Mouse (Mus musculus) hindbrain, embryonic 10.5 days (tissue): ENCODE measurements around the gene Tmem243. TPM values are rescaled to one million over a fixed set of nuclear protein-coding genes. Genes with fewer than 3 reads are reported as not detected.
A peak's percentile ranks its signal among the peaks of the same experiment; 100 is the strongest.

ENCODE experiments used
- DNase-seq: peaks from one replicate; pipeline ENCODE4 v3.0.0-alpha.2; 2017; ENCODE audit warnings: low spot score
- H3K27ac ChIP-seq: fragments of 300-500 bp; sonication (generic); 2 replicates; pipeline ENCODE4 v1.5.1; 2016; ENCODE audit warnings: mild to moderate bottlenecking, moderate library complexity
- H3K27me3 ChIP-seq: fragments of 300-500 bp; sonication (generic); 2 replicates; pipeline ENCODE4 v1.6.1; 2016; ENCODE audit warnings: mild to moderate bottlenecking; ENCODE audit not compliant: poor library complexity, insufficient read depth, severe bottlenecking
- H3K36me3 ChIP-seq: fragments of 300-500 bp; sonication (generic); 2 replicates; pipeline ENCODE4 v1.6.1; 2016; ENCODE audit warnings: mild to moderate bottlenecking, moderate library complexity
- H3K4me1 ChIP-seq: fragments of 300-500 bp; sonication (generic); replicated peaks from 2 replicates; pipeline ENCODE4 v1.6.1; 2016; ENCODE audit warnings: mild to moderate bottlenecking
- H3K4me3 ChIP-seq: fragments of 300-500 bp; sonication (generic); 2 replicates; pipeline ENCODE4 v1.5.1; 2016; ENCODE audit warnings: mild to moderate bottlenecking, moderate library complexity
- H3K9me3 ChIP-seq: fragments of 300-500 bp; sonication (generic); 2 replicates; pipeline ENCODE4 v1.6.1; 2016; ENCODE audit warnings: mild to moderate bottlenecking, moderate library complexity
- WGBS: fragments of 180-500 bp; shearing (Covaris S2); methylation state at CpG from one replicate; pipeline ENCODE4 v1.1.7; 2016; 5-methylcytosine and 5-hydroxymethylcytosine counted together
- polyA plus RNA-seq: library from polyadenylated mRNA; unstranded; fragments of >200 nt; fragmentation: Nextera tagmentation; extraction: Ambion mirVana; gene quantifications from 2 replicates; pipeline ENCODE4 v1.2.1, GENCODE M21; 2016

The Tmem243 gene
- 23.3 and 24.4 TPM in 2 replicates for polyA plus RNA-seq

GRCm38 (mm10) chr5:9100207-9100848, at the start of gene Tmem243:
Tmem243 (plus strand) TSS chr5:9100668.
- WGBS, result under 1% methylated on average over 59 of the region's 59 CpGs
- Histone ChIP-seq H3K27me3 (peaks cover 12% of the 10 kb centered on the region), H3K9me3 (peaks cover 10% of the 10 kb centered on the region; the same call in 1 of the 2 replicates), H3K4me1 (peaks cover 15% of the 10 kb centered on the region), H3K27ac (peak within 1 kb of the TSS; percentile 91), H3K4me3 (peak within 1 kb of the TSS; percentile 88), H3K36me3 (no peaks in the 10 kb centered on the region)
- DNase-seq, result peak; percentile 92

- peak; percentile 41 for DNase-seq
Observed at GRCm38 (mm10) chr5:9056020-9056660, 44.3 kb upstream of the Tmem243 start.

GRCm38 (mm10) chr5:9057277-9057879, 43.1 kb upstream of the Tmem243 start:
- Histone ChIP-seq H3K27ac (no peak overlapping the region), H3K4me3 (no peak overlapping the region), H3K27me3 (no peaks in the 10 kb centered on the region), H3K9me3 (no peaks in the 10 kb centered on the region), H3K4me1 (no peaks in the 10 kb centered on the region), H3K36me3 (no peaks in the 10 kb centered on the region)
- DNase-seq, result no peak
- 85% methylated on average over 5 of the region's 5 CpGs for WGBS

More at GRCm38 (mm10) chr5:9056020-9056660, 44.3 kb upstream of the Tmem243 start:
- no peaks in the 10 kb centered on the region for H3K27me3 ChIP-seq
- H3K4me1 ChIP-seq, result no peaks in the 10 kb centered on the region
- H3K36me3 ChIP-seq, result no peaks in the 10 kb centered on the region
- H3K4me3 ChIP-seq, result no peak overlapping the region
- WGBS, result 38% methylated on average over 3 of the region's 3 CpGs
- no peak overlapping the region for H3K27ac ChIP-seq
- H3K9me3 ChIP-seq, result no peaks in the 10 kb centered on the region

- Histone ChIP-seq H3K27me3 (no peaks in the 10 kb centered on the region), H3K4me3 (no peak overlapping the region), H3K9me3 (no peaks in the 10 kb centered on the region), H3K27ac (no peak overlapping the region), H3K36me3 (no peaks in the 10 kb centered on the region), H3K4me1 (no peaks in the 10 kb centered on the region)
- WGBS, result 81% methylated on average over 6 of the region's 6 CpGs
- DNase-seq, result no peak
Observed at GRCm38 (mm10) chr5:9059303-9060023, 41.0 kb upstream of the Tmem243 start.

- no peaks in the 10 kb centered on the region for H3K4me1 ChIP-seq
- no peak overlapping the region for H3K4me3 ChIP-seq
- H3K27ac ChIP-seq, result no peak overlapping the region
- 92% methylated on average over 14 of the region's 14 CpGs for WGBS
- no peak for DNase-seq
- H3K27me3 ChIP-seq, result no peaks in the 10 kb centered on the region
- no peaks in the 10 kb centered on the region for H3K36me3 ChIP-seq
- no peaks in the 10 kb centered on the region for H3K9me3 ChIP-seq
Observed at GRCm38 (mm10) chr5:9060228-9060627, 40.2 kb upstream of the Tmem243 start.

GRCm38 (mm10) chr5:9064217-9064616, 36.3 kb upstream of the Tmem243 start:
- Histone ChIP-seq H3K36me3 (no peaks in the 10 kb centered on the region), H3K4me3 (no peak overlapping the region), H3K27me3 (no peaks in the 10 kb centered on the region), H3K4me1 (no peaks in the 10 kb centered on the region), H3K9me3 (no peaks in the 10 kb centered on the region), H3K27ac (no peak overlapping the region)
- 91% methylated on average over 1 of the region's 1 CpGs for WGBS
- no peak for DNase-seq

GRCm38 (mm10) chr5:9068886-9069285, 31.6 kb upstream of the Tmem243 start:
- Histone ChIP-seq H3K36me3 (no peaks in the 10 kb centered on the region), H3K27me3 (no peaks in the 10 kb centered on the region), H3K4me3 (no peak overlapping the region), H3K4me1 (peaks cover 11% of the 10 kb centered on the region; the same call in 1 of the 2 replicates), H3K9me3 (no peaks in the 10 kb centered on the region), H3K27ac (no peak overlapping the region)
- WGBS, result 67% methylated on average over 2 of the region's 2 CpGs
- no peak for DNase-seq

GRCm38 (mm10) chr5:9069599-9070209, 30.8 kb upstream of the Tmem243 start:
- Histone ChIP-seq H3K4me1 (peaks cover 11% of the 10 kb centered on the region; the same call in 1 of the 2 replicates), H3K27me3 (no peaks in the 10 kb centered on the region), H3K27ac (no peak overlapping the region), H3K4me3 (no peak overlapping the region), H3K9me3 (no peaks in the 10 kb centered on the region), H3K36me3 (no peaks in the 10 kb centered on the region)
- 82% methylated on average over 6 of the region's 6 CpGs for WGBS
- no peak for DNase-seq

GRCm38 (mm10) chr5:9071360-9071759, 29.1 kb upstream of the Tmem243 start:
- Histone ChIP-seq H3K36me3 (no peaks in the 10 kb centered on the region), H3K4me3 (no peak overlapping the region), H3K27me3 (no peaks in the 10 kb centered on the region), H3K4me1 (peaks cover 11% of the 10 kb centered on the region; the same call in 1 of the 2 replicates), H3K9me3 (no peaks in the 10 kb centered on the region), H3K27ac (no peak overlapping the region)
- DNase-seq, result no peak
- 93% methylated on average over 3 of the region's 3 CpGs for WGBS

- H3K36me3 ChIP-seq, result no peaks in the 10 kb centered on the region
Observed at GRCm38 (mm10) chr5:9073177-9073854, 27.2 kb upstream of the Tmem243 start.

GRCm38 (mm10) chr5:9079773-9080501, 20.5 kb upstream of the Tmem243 start:
- Histone ChIP-seq H3K9me3 (no peaks in the 10 kb centered on the region), H3K4me1 (no peaks in the 10 kb centered on the region), H3K27me3 (no peaks in the 10 kb centered on the region), H3K27ac (no peak overlapping the region), H3K4me3 (no peak overlapping the region), H3K36me3 (no peaks in the 10 kb centered on the region)
- no peak for DNase-seq

More at GRCm38 (mm10) chr5:9073177-9073854, 27.2 kb upstream of the Tmem243 start:
- no peaks in the 10 kb centered on the region for H3K9me3 ChIP-seq
- no peaks in the 10 kb centered on the region for H3K27me3 ChIP-seq
- 45% methylated on average over 5 of the region's 5 CpGs for WGBS
- no peak overlapping the region for H3K4me3 ChIP-seq
- H3K4me1 ChIP-seq, result peaks cover 11% of the 10 kb centered on the region; the same call in 1 of the 2 replicates
- DNase-seq, result no peak
- no peak overlapping the region for H3K27ac ChIP-seq
